Mouse (Mus musculus): ENCODE measurements around the gene Sec63.
A peak's percentile ranks its signal among the peaks of the same experiment; 100 is the strongest.

Gene Sec63

DNA sequence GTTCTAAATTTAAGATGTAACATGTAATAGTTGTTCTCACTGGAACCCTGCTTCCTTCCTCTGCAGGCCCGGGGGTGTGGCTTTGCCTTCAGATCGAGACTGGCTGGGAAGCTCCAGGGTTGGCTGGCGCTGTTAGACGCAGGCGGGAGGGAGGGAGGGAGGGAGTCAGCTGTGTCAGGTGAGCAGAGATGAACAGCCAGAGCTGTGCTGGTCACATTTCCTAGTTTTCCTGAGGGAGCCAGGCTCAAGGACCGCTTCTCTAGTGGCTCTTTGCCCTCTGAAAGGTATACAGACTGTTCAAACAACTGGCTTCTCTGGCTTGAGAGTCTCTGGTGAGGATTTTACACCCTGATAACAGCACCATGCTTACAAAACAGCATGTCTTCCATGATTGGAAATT lies 69.1 kb downstream of the Sec63 start:
- no peak for DNase-seq

- DNase-seq = no peak
These were observed 71.4 kb downstream of the Sec63 start for GRCm38 (mm10) chr10:42832677-42833076.

GRCm38 (mm10) chr10:42833871-42834727 lies 72.8 kb downstream of the Sec63 start:
- DNase-seq = no peak

- DNase-seq = no peak
These were observed 76.8 kb downstream of the Sec63 start for GRCm38 (mm10) chr10:42838106-42838505.

GRCm38 (mm10) chr10:42838736-42839135 lies 77.4 kb downstream of the Sec63 start:
- no peak for DNase-seq

DNA sequence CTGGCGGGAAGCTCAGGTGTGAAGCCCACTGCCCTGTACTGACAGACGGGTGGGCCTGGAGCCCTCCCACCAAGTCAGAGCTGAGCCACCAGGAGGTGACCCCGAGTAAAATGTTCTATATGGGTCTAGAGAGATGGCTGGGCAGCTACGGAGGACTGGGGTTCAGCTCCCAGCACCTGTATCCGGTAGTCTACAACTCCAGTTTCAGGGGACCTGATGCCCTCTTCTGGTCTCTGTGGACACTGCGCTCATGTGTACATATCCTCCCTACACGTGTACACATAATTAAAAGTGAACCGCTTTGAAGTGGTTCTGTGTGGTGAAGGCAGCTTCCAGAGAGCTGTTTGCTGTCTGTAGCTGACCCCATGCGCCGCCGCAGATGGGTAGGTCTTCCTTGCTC lies 78.7 kb downstream of the Sec63 start:
- no peak for DNase-seq

DNA sequence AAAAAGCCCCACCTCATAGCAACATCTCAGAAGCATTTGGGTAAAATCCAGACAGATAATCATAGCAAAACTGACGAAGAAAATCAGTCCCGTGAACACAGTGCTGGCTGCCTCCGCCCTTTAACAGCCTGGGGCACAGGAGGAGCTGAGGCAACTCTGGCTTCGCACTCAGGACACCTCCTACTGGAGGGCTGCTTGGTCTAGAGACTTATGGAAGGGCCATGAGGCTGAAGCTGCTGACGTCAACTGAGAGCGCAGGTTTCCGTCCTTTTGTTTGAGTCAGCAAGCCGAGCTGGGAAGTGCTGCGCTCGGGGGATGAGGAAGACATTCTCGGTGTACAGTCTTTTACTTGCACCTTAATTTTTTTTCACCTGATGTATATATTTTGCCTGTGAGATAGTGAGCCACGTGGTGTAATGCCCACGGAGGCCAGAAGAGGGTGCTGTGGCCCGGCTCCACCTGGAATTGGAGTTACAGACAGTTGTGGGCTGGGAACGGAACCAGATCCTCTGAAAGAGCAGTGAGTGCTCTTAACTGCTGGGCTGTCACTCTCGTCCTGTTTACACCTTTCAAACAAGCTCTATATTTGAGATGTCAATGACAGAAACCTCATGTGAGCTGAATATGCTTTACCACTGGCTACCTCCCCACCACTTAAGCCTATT lies 80.4 kb downstream of the Sec63 start:
- no peak for DNase-seq

GRCm38 (mm10) chr10:42842358-42842757 lies 81.1 kb downstream of the Sec63 start:
- DNase-seq = peak; percentile 36 to 47

DNA sequence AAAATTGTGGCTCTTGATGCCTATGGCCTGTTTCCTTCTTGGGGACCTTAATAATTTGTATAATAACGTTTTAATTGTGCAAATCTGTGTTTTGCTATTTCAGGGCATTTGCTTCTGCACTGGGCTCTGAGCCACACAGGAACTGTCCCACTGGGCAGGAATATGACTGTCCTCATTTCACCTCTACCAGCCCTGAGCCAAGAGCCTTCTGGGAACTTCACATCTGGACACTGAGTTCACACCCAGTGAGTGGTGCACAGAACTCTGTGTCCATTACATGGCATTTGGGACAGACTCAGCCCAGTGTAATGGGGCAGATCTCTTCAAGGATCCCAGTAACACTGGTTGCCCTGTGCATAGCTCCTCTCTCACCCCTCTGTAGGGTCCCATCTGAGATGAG lies 82.1 kb downstream of the Sec63 start:
- DNase-seq = no peak

- DNase-seq = no peak
These were observed 84.2 kb downstream of the Sec63 start for GRCm38 (mm10) chr10:42845480-42845879.

- no peak for DNase-seq
These were observed 87.1 kb downstream of the Sec63 start for GRCm38 (mm10) chr10:42848179-42849080.

DNA sequence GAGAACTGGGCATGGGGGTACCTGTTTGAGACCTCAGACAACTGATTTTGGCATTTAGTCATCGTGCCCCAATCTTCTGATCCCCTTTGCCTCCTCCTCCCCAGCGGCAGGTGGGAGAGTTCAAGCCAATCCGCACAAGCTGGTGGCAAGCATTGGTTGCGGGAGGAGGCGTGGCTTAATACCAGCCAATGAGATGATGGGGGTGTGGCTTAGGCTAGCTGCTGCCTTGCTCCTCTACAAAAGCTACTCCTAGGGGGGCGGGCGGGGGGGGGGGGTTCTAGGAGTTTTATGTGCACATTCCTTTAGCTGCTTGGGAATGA lies 87.7 kb downstream of the Sec63 start:
- no peak for DNase-seq

GRCm38 (mm10) chr10:42854838-42855237 lies 93.5 kb downstream of the Sec63 start:
- no peak for DNase-seq

DNA sequence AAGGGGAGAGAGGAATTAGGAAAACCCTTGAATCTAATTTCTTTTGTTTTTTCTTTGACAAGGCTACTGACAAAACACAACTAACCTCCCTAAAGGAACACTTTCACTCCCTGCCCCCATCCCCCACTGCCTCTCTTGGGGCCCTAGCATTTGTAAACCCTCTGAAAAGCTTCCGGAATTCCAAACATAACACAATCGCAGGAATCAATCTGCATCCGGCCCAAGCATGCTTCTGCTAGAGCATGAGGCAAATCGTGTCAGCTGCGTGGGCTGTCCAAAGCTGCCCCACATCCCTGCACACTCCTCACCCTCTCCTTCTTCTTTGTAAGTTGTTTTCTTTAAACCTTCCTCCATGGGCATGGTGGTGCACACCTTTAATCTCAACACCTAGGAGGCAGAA lies 94.0 kb downstream of the Sec63 start:
- no peak for DNase-seq

GRCm38 (mm10) chr10:42856574-42856973 lies 95.3 kb downstream of the Sec63 start:
- no peak for DNase-seq

GRCm38 (mm10) chr10:42857021-42857420 lies 95.7 kb downstream of the Sec63 start:
- DNase-seq = no peak

DNA sequence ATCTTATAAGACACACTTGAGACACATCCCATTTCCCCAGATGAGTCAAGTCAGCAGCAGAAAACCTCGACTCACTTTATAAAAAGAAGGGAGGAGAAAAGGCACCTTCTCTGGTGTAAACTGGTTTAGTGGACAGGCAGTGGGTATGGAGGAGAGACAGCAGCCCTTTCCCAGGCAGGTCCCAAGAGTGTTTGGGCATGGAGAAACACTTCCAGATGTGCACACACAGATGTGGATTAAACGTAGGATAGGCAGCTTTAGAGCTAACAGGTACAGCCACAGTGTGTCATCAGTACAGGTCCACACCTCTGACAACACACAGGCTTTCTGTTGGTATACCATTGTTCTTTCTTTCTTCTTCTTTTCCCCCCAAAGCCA lies 98.5 kb downstream of the Sec63 start:
- DNase-seq = no peak

DNA sequence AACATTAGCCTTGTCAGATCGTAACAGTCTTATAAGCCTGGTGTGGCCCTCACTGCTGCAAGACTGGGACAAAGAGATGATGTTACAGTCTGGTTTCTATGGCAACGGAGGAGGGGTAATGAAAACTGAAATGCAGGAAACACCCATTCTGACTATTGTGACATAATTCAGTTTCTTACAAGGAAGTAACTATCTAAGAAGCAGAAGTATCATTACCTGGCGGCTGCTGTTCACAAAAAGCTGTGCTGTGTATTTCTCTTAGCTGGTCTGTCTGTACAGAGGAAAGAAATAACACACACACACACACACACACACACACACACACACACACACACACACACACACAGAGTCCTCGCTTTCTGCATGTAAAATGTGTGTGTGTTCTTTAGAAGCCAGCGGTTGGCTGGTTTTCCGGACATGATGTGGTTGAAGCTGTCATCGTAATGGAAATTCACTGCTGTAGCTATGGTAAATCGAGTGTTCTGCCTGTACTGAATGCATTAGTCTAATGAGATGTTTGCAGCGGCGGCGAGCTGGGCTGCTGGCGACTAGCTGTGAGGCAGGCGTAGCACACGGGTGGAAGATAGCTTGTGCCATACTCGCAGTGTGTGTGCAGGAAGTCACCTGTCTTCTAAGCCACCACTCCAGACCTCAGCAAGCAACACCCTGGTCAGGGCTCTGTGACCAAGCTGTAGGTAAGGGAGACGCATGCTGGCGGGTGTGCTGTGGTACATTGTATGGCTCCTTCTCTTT lies 99.0 kb downstream of the Sec63 start, which contains the start of gene Scml4:
Gene Scml4, plus strand, starts transcription at position 212 of the 753 bp plus-strand sequence.
- DNase-seq = no peak

- no peak for DNase-seq
These were observed 100.2 kb downstream of the Sec63 start for GRCm38 (mm10) chr10:42861446-42861845.

DNA sequence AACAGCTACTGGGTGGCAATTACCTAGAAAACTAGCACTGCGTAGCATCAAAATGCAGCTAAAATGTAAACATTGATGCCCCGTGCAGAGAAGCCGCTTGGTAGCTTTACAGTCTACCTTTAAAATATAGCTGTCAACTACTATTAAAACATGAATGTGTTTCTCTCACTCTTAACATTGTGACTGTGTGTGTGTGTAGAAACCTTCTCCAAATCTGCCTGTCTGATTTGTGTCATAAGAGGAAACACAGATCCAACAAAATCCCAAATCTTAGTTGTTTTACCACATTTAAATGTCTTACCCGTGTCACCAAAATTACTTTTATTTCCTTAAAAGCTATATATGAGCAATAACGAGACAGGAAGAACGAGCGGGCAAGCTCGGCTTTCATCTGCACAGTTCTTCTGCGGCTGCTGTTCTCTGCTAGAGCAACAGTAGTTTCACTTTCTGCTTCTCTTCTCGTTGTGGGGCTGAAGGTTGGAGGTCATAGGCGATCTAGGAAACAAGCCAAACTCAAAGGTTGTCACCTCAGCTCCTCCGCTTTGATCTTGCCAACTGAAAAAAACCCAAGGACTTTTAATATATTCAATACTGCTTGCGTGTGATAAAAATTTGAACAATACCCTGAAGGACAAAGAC lies 100.9 kb downstream of the Sec63 start:
- no peak for DNase-seq

DNA sequence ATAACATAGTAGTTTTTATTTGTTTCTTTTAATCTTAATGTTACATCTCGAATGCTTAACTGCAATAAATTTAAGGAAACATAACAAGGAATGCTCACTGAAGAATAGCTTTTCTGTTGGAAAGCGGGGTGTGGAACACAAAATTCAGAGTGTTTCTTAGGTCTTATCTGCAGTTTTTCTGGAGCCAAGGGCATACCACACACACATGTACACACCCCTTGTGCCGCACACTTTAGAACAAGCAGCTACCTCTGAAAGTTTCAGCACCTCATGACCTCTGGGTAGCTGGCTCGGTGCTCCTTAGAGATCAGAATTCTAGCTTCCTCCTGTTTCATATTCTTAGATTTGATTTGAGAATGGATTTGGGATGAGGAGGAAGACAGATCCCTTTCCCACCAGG lies 101.5 kb downstream of the Sec63 start:
- no peak for DNase-seq
